Mouse (Mus musculus) kidney, embryonic 16.5 days (tissue): ENCODE measurements around the gene Sema5a. TPM values are rescaled to one million over a fixed set of nuclear protein-coding genes. Genes with fewer than 3 reads are reported as not detected.

Experiments used
- ATAC-seq: fragments of 200-750 bp; cut with Nextera tagmentation; 2 replicates; pipeline ENCODE4 v1.8.0; 2017; ENCODE audit warnings: moderate TSS enrichment; ENCODE audit not compliant: low FRiP score, low TSS enrichment
- H3K27ac ChIP-seq: fragments of 300-500 bp; sonication (generic); 2 replicates; pipeline ENCODE4 v1.5.1; 2014; ENCODE audit warnings: low read length
- H3K27me3 ChIP-seq: fragments of 300-500 bp; sonication (generic); 2 replicates; pipeline ENCODE4 v1.6.1; 2014; ENCODE audit warnings: low read length, control low read depth, mixed read lengths; ENCODE audit not compliant: insufficient read depth
- H3K36me3 ChIP-seq: fragments of 300-500 bp; sonication (generic); 2 replicates; pipeline ENCODE4 v1.6.1; 2014; ENCODE audit warnings: low read length, control low read depth, mixed read lengths; ENCODE audit not compliant: insufficient read depth
- H3K4me1 ChIP-seq: fragments of 300-500 bp; sonication (generic); 2 replicates; pipeline ENCODE4 v1.6.1; 2014; ENCODE audit warnings: low read length, control low read depth, mixed read lengths; ENCODE audit not compliant: insufficient read depth
- H3K4me2 ChIP-seq: fragments of 300-500 bp; sonication (generic); replicated peaks from 2 replicates; pipeline ENCODE4 v1.6.1; 2014; ENCODE audit warnings: low read depth, low read length
- H3K4me3 ChIP-seq: fragments of 300-500 bp; sonication (generic); 2 replicates; pipeline ENCODE4 v1.5.1; 2014; ENCODE audit warnings: mild to moderate bottlenecking, low read length
- H3K9ac ChIP-seq: fragments of 300-500 bp; sonication (generic); replicated peaks from 2 replicates; pipeline ENCODE4 v1.6.1; 2014; ENCODE audit warnings: low read length
- H3K9me3 ChIP-seq: fragments of 300-500 bp; sonication (generic); 2 replicates; pipeline ENCODE4 v1.6.1; 2016; ENCODE audit warnings: low read length, control low read depth
- whole genome bisulfite sequencing: fragments of 180-500 bp; shearing (Covaris S2); extraction: QIAGEN DNeasy Blood & Tissue Kit; methylation state at CpG from one replicate; pipeline ENCODE4 v1.1.7; 2014; 5-methylcytosine and 5-hydroxymethylcytosine counted together
- polyA plus RNA-seq: library from polyadenylated mRNA; unstranded; fragments of >200 nt; fragmentation: Nextera tagmentation; extraction: Ambion mirVana; gene quantifications from 2 replicates; pipeline ENCODE4 v1.2.1, GENCODE M21; 2015

Gene Sema5a
- polyA plus RNA-seq, 1 experiment from 2014 or later = 26.0 TPM

GRCm38 (mm10) chr15:32718964-32719311 is 474.3 kb downstream of the Sema5a start:
- H3K4me2 ChIP-seq = no peak overlapping the region
- H3K4me1 ChIP-seq = no peaks in the 10 kb centered on the region
- WGBS = 98% methylated on average over 1 of the region's 1 CpGs
- H3K27ac ChIP-seq = no peak overlapping the region
- no peak overlapping the region for H3K4me3 ChIP-seq
- H3K27me3 ChIP-seq = no peaks in the 10 kb centered on the region
- no peaks in the 10 kb centered on the region for H3K9me3 ChIP-seq
- H3K36me3 ChIP-seq = no peaks in the 10 kb centered on the region
- no peak for ATAC-seq
- H3K9ac ChIP-seq = no peak overlapping the region

- ATAC-seq = no peak
- no peaks in the 10 kb centered on the region for H3K4me1 ChIP-seq
- whole genome bisulfite sequencing = 28% methylated on average over 3 of the region's 3 CpGs
These were observed 486.2 kb downstream of the Sema5a start for GRCm38 (mm10) chr15:32730839-32731238.

More at GRCm38 (mm10) chr15:32730839-32731238, 486.2 kb downstream of the Sema5a start:
- no peak overlapping the region for H3K9ac ChIP-seq
- H3K27ac ChIP-seq = no peak overlapping the region
- no peak overlapping the region for H3K4me3 ChIP-seq
- H3K9me3 ChIP-seq = no peaks in the 10 kb centered on the region
- H3K27me3 ChIP-seq = no peaks in the 10 kb centered on the region
- no peak overlapping the region for H3K4me2 ChIP-seq
- H3K36me3 ChIP-seq = no peaks in the 10 kb centered on the region

Other genes starting within 250 kb of the Sema5a start
- not detected in 2 replicates for gene Tas2r119, start 67.5 kb upstream of the Sema5a start, polyA plus RNA-seq